Mouse (Mus musculus): ENCODE data around the gene Garnl3.
"Not testable (repeated sequence)": the region's sequence is repeated elsewhere in the genome, so short reads cannot be mapped to it uniquely, and the experiment has no call there.

Garnl3 gene

GRCm38 (mm10) chr2:33090620-33091520, 40.6 kb downstream of the Garnl3 start:
- intact Hi-C loops (cut with DNase I), result no loop called here

GRCm38 (mm10) chr2:33090033-33090400, 41.4 kb downstream of the Garnl3 start:
- intact Hi-C loops (cut with DNase I), result not testable (repeated sequence)

GRCm38 (mm10) chr2:33089356-33090032, 42.0 kb downstream of the Garnl3 start:
- intact Hi-C loops (cut with DNase I), result no loop called here

- intact Hi-C loops (cut with DNase I), result no loop called here
These were observed 44.6 kb downstream of the Garnl3 start for GRCm38 (mm10) chr2:33086671-33087363.

- intact Hi-C loops (cut with DNase I), result no loop called here
These were observed 45.3 kb downstream of the Garnl3 start for GRCm38 (mm10) chr2:33086016-33086596.

- intact Hi-C loops (cut with DNase I), result no loop called here
These were observed 47.2 kb downstream of the Garnl3 start for GRCm38 (mm10) chr2:33084221-33084620.

GRCm38 (mm10) chr2:33080166-33080565, 51.3 kb downstream of the Garnl3 start:
- intact Hi-C loops (cut with DNase I), result no loop called here

GRCm38 (mm10) chr2:33077252-33077651, 54.2 kb downstream of the Garnl3 start:
- intact Hi-C loops (cut with DNase I), result no loop called here

GRCm38 (mm10) chr2:33074931-33075330, 56.5 kb downstream of the Garnl3 start:
- intact Hi-C loops (cut with DNase I), result no loop called here

- intact Hi-C loops (cut with DNase I), result no loop called here
These were observed 57.3 kb downstream of the Garnl3 start for GRCm38 (mm10) chr2:33074188-33074587.

- intact Hi-C loops (cut with DNase I), result no loop called here
These were observed 59.1 kb downstream of the Garnl3 start for GRCm38 (mm10) chr2:33072333-33072732.

GRCm38 (mm10) chr2:33065610-33066009, 65.8 kb downstream of the Garnl3 start:
- intact Hi-C loops (cut with DNase I), result no loop called here

- intact Hi-C loops (cut with DNase I), result no loop called here
These were observed 68.7 kb downstream of the Garnl3 start for GRCm38 (mm10) chr2:33062744-33063143.

- intact Hi-C loops (cut with DNase I), result no loop called here
These were observed 72.5 kb downstream of the Garnl3 start for GRCm38 (mm10) chr2:33058926-33059325.

GRCm38 (mm10) chr2:33057514-33057913, 73.9 kb downstream of the Garnl3 start:
- intact Hi-C loops (cut with DNase I), result no loop called here

- intact Hi-C loops (cut with DNase I), result no loop called here
These were observed 77.5 kb downstream of the Garnl3 start for GRCm38 (mm10) chr2:33053966-33054365.

- intact Hi-C loops (cut with DNase I), result no loop called here
These were observed 84.1 kb downstream of the Garnl3 start for GRCm38 (mm10) chr2:33047360-33047759.

- intact Hi-C loops (cut with DNase I), result no loop called here
These were observed 84.5 kb downstream of the Garnl3 start for GRCm38 (mm10) chr2:33046919-33047318.

GRCm38 (mm10) chr2:33045899-33046298, 85.6 kb downstream of the Garnl3 start:
- intact Hi-C loops (cut with DNase I), result no loop called here

GRCm38 (mm10) chr2:33042781-33043180, 88.7 kb downstream of the Garnl3 start:
- intact Hi-C loops (cut with DNase I), result no loop called here

GRCm38 (mm10) chr2:33041571-33041970, 89.9 kb downstream of the Garnl3 start:
- intact Hi-C loops (cut with DNase I), result no loop called here

GRCm38 (mm10) chr2:33037429-33037828, 94.0 kb downstream of the Garnl3 start:
- intact Hi-C loops (cut with DNase I), result no loop called here

Data from adrenal gland (tissue).